Mouse (Mus musculus): ENCODE results near the gene Zfp800.

Zfp800 gene

GRCm38 (mm10) chr6:28396051-28396852, 1.6 kb downstream of the Zfp800 start:
- no peak for DNase-seq

- no peak for DNase-seq
Observed at GRCm38 (mm10) chr6:28389038-28389437, 8.8 kb downstream of the Zfp800 start.

DNA sequence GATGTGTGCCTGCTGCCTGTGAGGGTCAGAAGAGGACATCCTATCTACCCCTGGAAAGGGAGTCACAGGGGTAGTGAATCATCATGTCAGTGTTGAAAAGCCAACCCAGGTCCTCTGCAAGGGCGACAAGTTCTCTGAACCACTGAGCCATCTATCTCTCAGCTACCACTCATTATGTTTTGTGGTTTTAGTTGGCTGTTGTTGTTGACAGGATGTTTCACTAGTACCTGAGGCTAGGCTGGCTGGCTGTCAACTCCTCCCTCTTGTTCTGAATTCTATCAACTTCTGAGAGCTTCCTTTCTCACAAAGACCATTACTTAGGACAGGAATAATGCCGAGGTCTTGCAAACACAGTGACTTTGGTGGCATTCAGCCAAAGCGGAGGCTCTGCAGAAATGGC, 12.6 kb downstream of the Zfp800 start:
- DNase-seq = no peak

DNA sequence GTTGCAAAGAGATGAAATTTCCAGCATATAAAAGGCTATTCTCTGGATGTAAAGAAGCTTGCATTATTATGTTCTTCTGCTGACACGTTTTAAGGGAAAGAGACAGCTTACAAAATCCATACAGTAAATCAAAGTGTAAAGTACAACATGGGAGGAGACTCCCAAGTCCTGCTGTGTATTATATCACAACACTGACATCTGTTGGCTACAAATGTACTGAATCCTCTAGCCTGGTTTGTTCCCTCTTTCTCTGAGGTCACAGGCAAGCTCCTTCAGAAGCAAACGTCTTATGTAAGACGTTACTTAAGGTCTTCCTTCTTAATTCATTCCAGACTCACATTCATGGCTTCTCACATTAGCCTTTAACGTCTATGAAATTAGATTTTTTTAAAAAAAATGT, 15.8 kb downstream of the Zfp800 start:
- DNase-seq = no peak

- no peak for DNase-seq
Observed at GRCm38 (mm10) chr6:28369966-28370683, 27.7 kb downstream of the Zfp800 start.

DNA sequence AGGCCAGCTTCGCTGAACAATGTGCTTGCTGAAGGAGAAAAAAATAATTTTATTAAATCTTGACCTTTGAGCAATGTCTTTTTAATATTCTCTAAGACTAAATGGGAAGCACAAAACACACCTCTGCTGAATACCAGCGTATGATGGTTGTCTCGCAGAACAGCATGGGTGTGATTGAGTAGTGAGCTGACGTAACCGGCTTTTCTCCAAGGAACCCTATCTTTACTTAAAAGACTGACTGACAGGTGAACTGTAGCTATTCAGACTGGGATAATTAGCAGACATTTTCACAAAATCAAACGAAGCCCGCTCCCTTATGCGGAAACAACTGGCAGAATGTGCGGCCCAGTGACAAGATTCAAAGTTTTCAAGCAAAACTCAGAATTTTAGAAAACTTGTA, 30.2 kb downstream of the Zfp800 start:
- no peak for DNase-seq

- no peak for DNase-seq
Observed at GRCm38 (mm10) chr6:28351066-28351465, 46.7 kb downstream of the Zfp800 start.

- DNase-seq = no peak
Observed at GRCm38 (mm10) chr6:28345677-28346076, 52.1 kb downstream of the Zfp800 start.

- DNase-seq = no peak
Observed at GRCm38 (mm10) chr6:28345181-28345580, 52.6 kb downstream of the Zfp800 start.

GRCm38 (mm10) chr6:28342863-28343262, 54.9 kb downstream of the Zfp800 start:
- no peak for DNase-seq

DNA sequence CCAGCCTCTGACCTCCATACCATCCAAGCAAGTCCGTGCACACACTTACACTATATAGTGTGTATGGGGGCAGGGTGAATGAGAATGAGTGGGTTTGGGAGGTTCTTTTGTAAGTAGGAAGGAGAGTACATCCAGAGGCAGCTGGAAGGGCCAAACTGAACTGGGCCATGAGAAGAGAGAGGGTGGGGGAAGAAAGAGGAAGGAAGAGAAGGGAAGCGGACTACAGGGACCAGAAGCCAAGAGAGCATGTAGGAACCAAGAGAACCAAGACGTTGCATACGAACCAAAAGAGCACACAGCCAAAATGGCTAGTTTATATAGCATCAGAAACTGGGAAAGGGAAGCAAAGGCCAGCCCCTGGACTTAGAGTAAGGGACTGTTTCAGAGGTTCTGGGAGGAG, 56.6 kb downstream of the Zfp800 start:
- no peak for DNase-seq

GRCm38 (mm10) chr6:28339410-28339809, 58.4 kb downstream of the Zfp800 start:
- DNase-seq = no peak

- no peak for DNase-seq
Observed at GRCm38 (mm10) chr6:28333696-28334095, 64.1 kb downstream of the Zfp800 start.

DNA sequence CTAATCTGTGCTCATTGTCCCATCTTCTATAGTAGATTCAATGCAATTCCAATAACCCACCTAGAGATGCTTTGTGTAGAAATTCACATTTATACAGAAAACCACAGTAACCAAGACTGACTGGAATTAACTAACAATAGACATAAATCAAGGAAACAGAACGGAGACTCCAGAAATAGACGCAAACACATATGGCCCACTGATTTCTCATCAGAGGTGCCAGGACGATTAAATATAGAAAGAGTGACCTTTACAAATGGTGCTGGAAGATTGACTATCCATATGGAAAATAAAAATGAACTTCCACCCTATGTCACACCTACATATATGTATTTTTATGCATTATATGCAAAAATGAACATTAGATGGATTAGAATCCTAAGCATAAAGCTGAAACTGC, 65.3 kb downstream of the Zfp800 start:
- DNase-seq = no peak

DNA sequence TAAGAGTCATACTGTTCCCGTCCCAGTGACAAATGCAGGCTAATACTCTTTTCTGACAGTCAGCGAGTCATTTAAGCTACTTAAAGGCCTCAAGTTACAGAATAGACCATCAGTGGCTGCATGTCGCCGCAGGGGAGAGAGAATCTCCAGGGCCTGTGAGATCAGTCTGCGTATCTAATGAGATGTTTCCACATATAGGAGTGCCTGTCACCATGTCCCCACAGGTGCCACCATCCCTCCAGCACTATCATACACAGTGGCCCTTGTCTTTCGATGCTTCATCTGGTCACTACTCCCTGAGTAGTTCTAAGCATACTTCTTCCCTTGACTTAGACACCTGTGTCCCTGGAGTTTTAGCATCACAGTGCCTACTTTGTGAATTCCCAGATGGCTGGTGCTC, 68.0 kb downstream of the Zfp800 start:
- no peak for DNase-seq

DNA sequence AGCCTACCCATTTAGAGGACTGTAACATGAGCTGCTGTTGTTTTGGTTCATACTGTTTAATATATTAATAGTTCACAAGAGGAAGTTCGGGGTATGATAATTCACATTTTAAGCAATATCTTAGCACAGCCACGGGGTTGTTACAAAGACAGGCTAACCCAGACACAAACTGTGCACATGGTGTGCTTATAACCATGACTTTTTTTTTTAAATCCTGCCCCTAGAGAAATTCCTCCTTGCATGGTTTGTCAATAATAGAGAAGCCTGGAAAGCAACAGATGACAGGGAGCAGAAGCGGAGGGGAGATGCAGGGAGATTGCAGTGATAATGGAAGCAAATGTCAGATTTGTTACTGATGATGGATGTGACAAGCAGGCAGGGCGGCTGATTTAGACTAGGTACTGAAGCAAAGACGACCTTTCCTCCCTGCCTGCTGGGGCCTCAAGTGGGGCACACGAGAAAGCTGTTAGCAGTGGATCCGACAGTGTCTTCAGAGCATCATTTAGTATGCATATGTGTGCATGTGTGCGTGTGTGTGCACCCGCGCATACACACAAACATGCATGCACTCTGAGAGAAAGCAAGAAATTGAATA, 68.7 kb downstream of the Zfp800 start:
- DNase-seq = no peak

DNA sequence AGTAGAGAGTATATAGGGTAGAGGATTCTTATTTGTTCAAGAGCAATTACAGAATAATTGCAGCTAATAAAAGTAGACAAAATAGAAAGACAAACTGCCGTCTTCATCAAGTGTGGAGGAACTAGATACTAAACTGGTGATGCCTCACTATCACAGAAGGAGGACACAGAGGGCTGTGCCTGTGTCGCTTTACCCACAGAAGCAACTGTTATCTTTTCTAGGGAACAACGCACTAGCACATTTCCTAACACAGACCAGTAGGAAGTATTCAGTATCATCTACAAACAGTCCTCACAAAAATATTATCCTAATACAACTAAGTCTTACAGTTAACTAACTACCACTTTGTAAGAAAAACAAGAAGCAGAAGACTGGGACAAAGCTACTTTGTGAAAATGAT, 71.1 kb downstream of the Zfp800 start:
- no peak for DNase-seq

- DNase-seq = no peak
Observed at GRCm38 (mm10) chr6:28322399-28322798, 75.4 kb downstream of the Zfp800 start.

DNA sequence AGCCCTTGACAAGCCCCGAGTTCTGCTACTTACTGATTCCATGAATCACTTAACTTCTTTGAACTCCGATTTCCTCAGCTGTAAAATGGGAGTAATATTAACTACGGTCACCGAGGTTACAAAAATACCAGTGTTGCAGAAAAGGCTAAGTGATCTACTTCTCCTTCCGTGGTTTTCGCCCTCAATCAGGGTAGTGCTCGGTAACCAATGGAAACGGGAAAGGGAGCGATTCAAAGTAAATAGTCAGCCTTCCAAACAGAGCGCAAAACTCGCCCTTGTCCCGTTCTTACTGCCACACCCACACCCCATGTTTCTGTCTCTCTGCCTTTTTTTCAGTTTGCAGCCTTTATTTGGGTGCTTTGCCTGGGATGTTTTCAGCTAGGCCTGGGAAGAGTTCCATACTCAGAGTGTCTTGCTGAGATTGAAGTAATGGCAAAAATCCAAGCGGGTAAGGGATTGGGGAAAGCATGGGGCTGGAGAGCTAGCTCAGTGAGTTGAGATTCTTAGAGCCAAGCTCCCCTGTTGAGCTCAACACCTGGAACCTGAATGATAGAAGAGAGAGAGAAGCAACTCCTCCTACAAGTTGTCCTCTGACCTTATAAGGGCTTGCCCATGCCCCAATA, 78.0 kb downstream of the Zfp800 start:
- no peak for DNase-seq

GRCm38 (mm10) chr6:28318820-28319573, 78.8 kb downstream of the Zfp800 start:
- DNase-seq = no peak

- DNase-seq = no peak
Observed at GRCm38 (mm10) chr6:28315208-28315607, 82.6 kb downstream of the Zfp800 start.

DNA sequence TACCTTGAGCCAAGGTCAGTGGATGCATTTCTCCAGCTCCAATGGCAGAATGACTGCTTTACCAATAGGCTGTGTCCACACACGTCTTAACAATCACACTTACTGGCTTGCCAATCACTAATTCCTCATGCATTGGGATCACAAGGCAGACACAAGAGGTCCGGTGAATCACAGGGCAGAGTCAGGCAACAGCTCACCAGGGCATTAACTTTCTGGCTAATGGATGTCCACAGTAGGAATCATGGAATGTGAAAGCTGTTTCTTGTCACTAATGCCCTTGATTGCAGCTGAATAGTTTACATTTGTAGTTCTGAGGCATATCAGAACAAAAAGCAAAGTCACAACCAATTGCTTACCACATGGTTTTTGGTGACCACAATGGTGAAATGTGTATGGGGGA, 85.7 kb downstream of the Zfp800 start:
- DNase-seq = no peak

- no peak for DNase-seq
Observed at GRCm38 (mm10) chr6:28309692-28310091, 88.1 kb downstream of the Zfp800 start.
